ENCODE assay signal across 14 mouse cellular contexts in genomic region chr8:11300436-11300835, GRCm38 (mm10). TPM values are rescaled to one million over a fixed set of nuclear protein-coding genes. Genes with fewer than 3 reads are reported as not detected.
DNase-seq lines count a peak whose midpoint lies in the region; ATAC-seq and TF ChIP-seq lines count a peak whose summit lies in the region.
"Had no signal": no experiment of that assay in that cellular context is flagged by ENCODE, and none has a peak within 500 bp of the region (broad histone marks: within the 10 kb centered on the region; RNA-seq: fewer than 3 reads in every experiment).

No protein-coding gene starts in this region.

- H3K27me3 ChIP-seq in kidney, postnatal 0 days (ENCODE audit: insufficient read depth, low read length) = no peaks in the 10 kb centered on the region
- no peaks in the 10 kb centered on the region for H3K27me3 ChIP-seq in kidney, embryonic 14.5 days (ENCODE audit: control insufficient read depth, insufficient read depth, low read length)
- no peaks in the 10 kb centered on the region for H3K27me3 ChIP-seq in midbrain, embryonic 11.5 days (ENCODE audit: control insufficient read depth, insufficient read depth, low read length)
- no peaks in the 10 kb centered on the region; the same call in 1 of the 2 replicates for H3K27me3 ChIP-seq in midbrain, embryonic 16.5 days (ENCODE audit: control insufficient read depth, insufficient read depth, low read depth, low read length)
- H3K27me3 ChIP-seq: heart, embryonic 13.5 days; stomach, embryonic 15.5 days had no signal

- peak overlapping the region; percentile 80 for H3K27ac ChIP-seq in kidney, postnatal 0 days
- H3K27ac ChIP-seq in kidney, embryonic 14.5 days (ENCODE audit: low read depth, low read length) = no peak overlapping the region
- no peak overlapping the region for H3K27ac ChIP-seq in midbrain, embryonic 11.5 days (ENCODE audit: low read depth, low read length)
- H3K27ac ChIP-seq in midbrain, embryonic 16.5 days (ENCODE audit: low read length) = no peak overlapping the region
- H3K27ac ChIP-seq: heart, embryonic 13.5 days; hindbrain, embryonic 12.5 days had no signal

- H3K4me1 ChIP-seq in kidney, postnatal 0 days (replicated peaks; ENCODE audit: insufficient read depth, low read length) = peaks cover 61% of the 10 kb centered on the region
- peaks cover 58% of the 10 kb centered on the region for H3K4me1 ChIP-seq in kidney, embryonic 14.5 days (ENCODE audit: control insufficient read depth, insufficient read depth, low read length)
- no peaks in the 10 kb centered on the region for H3K4me1 ChIP-seq in midbrain, embryonic 11.5 days (ENCODE audit: control insufficient read depth, insufficient read depth, low read length)
- no peaks in the 10 kb centered on the region for H3K4me1 ChIP-seq in midbrain, embryonic 16.5 days (ENCODE audit: control insufficient read depth, insufficient read depth, low read length)

- H3K4me2 ChIP-seq in kidney, postnatal 0 days (ENCODE audit: low read length) = no peak overlapping the region
- no peak overlapping the region for H3K4me2 ChIP-seq in kidney, embryonic 14.5 days (replicated peaks; ENCODE audit: low read depth, low read length)
- no peak overlapping the region for H3K4me2 ChIP-seq in midbrain, embryonic 11.5 days
- no peak overlapping the region for H3K4me2 ChIP-seq in midbrain, embryonic 16.5 days (ENCODE audit: low read length)
- H3K4me2 ChIP-seq: heart, embryonic 13.5 days; hindbrain, embryonic 12.5 days; stomach, embryonic 15.5 days had no signal

- no peak for TF ChIP-seq POLR2A in brain, embryonic 14.5 days (IDR thresholded peaks at IDR 0.05; ENCODE audit: borderline replicate concordance, extremely low read depth, insufficient read depth, insufficient read length, poor library complexity, severe bottlenecking)

- no peaks in the 10 kb centered on the region for H3K9me3 ChIP-seq in kidney, postnatal 0 days (replicated peaks; ENCODE audit: low read length)
- H3K9me3 ChIP-seq in kidney, embryonic 14.5 days (ENCODE audit: control insufficient read depth, low read length) = no peaks in the 10 kb centered on the region
- no peaks in the 10 kb centered on the region for H3K9me3 ChIP-seq in midbrain, embryonic 11.5 days (ENCODE audit: control insufficient read depth, low read length)
- H3K9me3 ChIP-seq in midbrain, embryonic 16.5 days (replicated peaks; ENCODE audit: control insufficient read depth, low read length, poor library complexity, severe bottlenecking) = no peaks in the 10 kb centered on the region
- H3K9me3 ChIP-seq: heart, embryonic 13.5 days; hindbrain, embryonic 12.5 days; stomach, embryonic 15.5 days had no signal

- no peak for DNase-seq in frontal cortex, postnatal 10 days (ENCODE audit: low spot score in 2 of 2)
- no peak for DNase-seq in kidney, postnatal 0 days (ENCODE audit: low spot score)
- peak; percentile 37 for DNase-seq in midbrain, embryonic 11.5 days (ENCODE audit: low spot score, missing footprints)
- DNase-seq in brain, embryonic 14.5 days (ENCODE audit: low read depth) = peak; percentile 52
- DNase-seq in embryo, embryonic 9.5 days (ENCODE audit: extremely low spot score) = no peak
- DNase-seq: thymus, postnatal 36 days had no signal

- H3K36me3 ChIP-seq in kidney, postnatal 0 days (ENCODE audit: insufficient read depth, low read length) = 0 out of 2 replicates have a peak, but pooled peaks cover 4% of the 10 kb centered on the region
- no peaks in the 10 kb centered on the region for H3K36me3 ChIP-seq in kidney, embryonic 14.5 days (ENCODE audit: control insufficient read depth, insufficient read depth, low read length)
- no peaks in the 10 kb centered on the region for H3K36me3 ChIP-seq in midbrain, embryonic 11.5 days (ENCODE audit: control insufficient read depth, insufficient read depth, low read length)
- no peaks in the 10 kb centered on the region for H3K36me3 ChIP-seq in midbrain, embryonic 16.5 days (ENCODE audit: control insufficient read depth, insufficient read depth, low read length)
- H3K36me3 ChIP-seq: hindbrain, embryonic 12.5 days; stomach, embryonic 15.5 days had no signal

- no peak for TF ChIP-seq CTCF in kidney, postnatal 0 days (IDR thresholded peaks at IDR 0.05; ENCODE audit: low read depth)
- TF ChIP-seq CTCF in brain, embryonic 14.5 days (IDR thresholded peaks at IDR 0.05; ENCODE audit: borderline replicate concordance, extremely low read depth, insufficient read depth, insufficient read length) = no peak

- no peak overlapping the region for H3K4me3 ChIP-seq in kidney, postnatal 0 days (replicated peaks; ENCODE audit: low read depth, low read length)
- no peak overlapping the region for H3K4me3 ChIP-seq in kidney, embryonic 14.5 days (ENCODE audit: low read length)
- H3K4me3 ChIP-seq in midbrain, embryonic 11.5 days (ENCODE audit: low read depth, low read length) = no peak overlapping the region
- H3K4me3 ChIP-seq in midbrain, embryonic 16.5 days (ENCODE audit: low read depth, low read length) = no peak overlapping the region
- H3K4me3 ChIP-seq: erythroblast, embryonic 14.5 days; heart, embryonic 13.5 days; hindbrain, embryonic 12.5 days; stomach, embryonic 15.5 days had no signal

- ATAC-seq in frontal cortex, adult (ENCODE audit: low TSS enrichment) = peak; percentile 32; the same call in 1 of the 2 replicates
- ATAC-seq in kidney, postnatal 0 days (replicated peaks; ENCODE audit: low FRiP score, low read depth) = peak; percentile 21; the same call in 1 of the 2 replicates
- ATAC-seq in kidney, embryonic 14.5 days (ENCODE audit: low FRiP score, low TSS enrichment) = no peak
- no peak for ATAC-seq in midbrain, embryonic 11.5 days (ENCODE audit: low FRiP score)
- ATAC-seq in midbrain, embryonic 16.5 days = no peak
- ATAC-seq: forebrain, embryonic 16.5 days had no signal

- no peak overlapping the region for H3K9ac ChIP-seq in kidney, postnatal 0 days (ENCODE audit: low read depth, low read length)
- H3K9ac ChIP-seq in kidney, embryonic 14.5 days (ENCODE audit: low read depth, low read length) = no peak overlapping the region
- no peak overlapping the region for H3K9ac ChIP-seq in midbrain, embryonic 11.5 days (ENCODE audit: low read length)
- no peak overlapping the region for H3K9ac ChIP-seq in midbrain, embryonic 16.5 days (ENCODE audit: low read depth, low read length)
- H3K9ac ChIP-seq: heart, embryonic 13.5 days; hindbrain, embryonic 12.5 days; stomach, embryonic 15.5 days had no signal

- WGBS in kidney, postnatal 0 days = 55% methylated on average over 8 of the region's 8 CpGs
- WGBS in kidney, embryonic 14.5 days = 74% methylated on average over 8 of the region's 8 CpGs
- 83% methylated on average over 8 of the region's 8 CpGs for WGBS in midbrain, embryonic 11.5 days
- 80% methylated on average over 8 of the region's 8 CpGs for WGBS in midbrain, embryonic 16.5 days

RNA-seq across cellular contexts. Expression of gene Col4a2, which starts 12.2 kb away (rescaled TPM):
- 139 and 140 TPM in 2 replicates for polyA plus RNA-seq in kidney, postnatal 0 days (2015; fragmentation: Nextera tagmentation; extraction: Ambion mirVana)
- 45.1 and 82.2 TPM in 2 replicates for polyA plus RNA-seq in kidney, embryonic 14.5 days (2014; fragmentation: Nextera tagmentation; extraction: Ambion mirVana)
- 28.5 and 34.1 TPM in 2 replicates for polyA plus RNA-seq in midbrain, embryonic 11.5 days (2014; fragmentation: Nextera tagmentation; extraction: Ambion mirVana)
- polyA plus RNA-seq in midbrain, embryonic 16.5 days (2015; fragmentation: Nextera tagmentation; extraction: Ambion mirVana) = 33.8 and 37.8 TPM in 2 replicates
- 38.2 and 77.1 TPM in 2 replicates for polyA plus RNA-seq in brain, embryonic 14.5 days (2012; rRNA removed)

RNA-seq across cellular contexts. Expression of gene Col4a1, which starts 12.2 kb away (rescaled TPM):
- 305 and 310 TPM in 2 replicates for polyA plus RNA-seq in kidney, postnatal 0 days (2015; fragmentation: Nextera tagmentation; extraction: Ambion mirVana)
- 169 and 322 TPM in 2 replicates for polyA plus RNA-seq in kidney, embryonic 14.5 days (2014; fragmentation: Nextera tagmentation; extraction: Ambion mirVana)
- polyA plus RNA-seq in midbrain, embryonic 11.5 days (2014; fragmentation: Nextera tagmentation; extraction: Ambion mirVana) = 105 and 115 TPM in 2 replicates
- polyA plus RNA-seq in midbrain, embryonic 16.5 days (2015; fragmentation: Nextera tagmentation; extraction: Ambion mirVana) = 73.6 and 83.1 TPM in 2 replicates
- 117 and 191 TPM in 2 replicates for polyA plus RNA-seq in brain, embryonic 14.5 days (2012; rRNA removed)

Comparison
In these comparisons a context has a peak if more than half of its experiments do, and no peak if none do; other contexts are left out.
1. ATAC-seq: peak in frontal cortex, adult (single experiment) and kidney, postnatal 0 days (single experiment); none in kidney, embryonic 14.5 days (single experiment), midbrain, embryonic 11.5 days (single experiment) and midbrain, embryonic 16.5 days (single experiment).
2. DNase-seq: peak in midbrain, embryonic 11.5 days (single experiment) and brain, embryonic 14.5 days (single experiment); none in frontal cortex, postnatal 10 days (0 of 2), kidney, postnatal 0 days (single experiment) and embryo, embryonic 9.5 days (single experiment).